Mouse (Mus musculus): ENCODE data around the gene Ttc3.

DNA sequence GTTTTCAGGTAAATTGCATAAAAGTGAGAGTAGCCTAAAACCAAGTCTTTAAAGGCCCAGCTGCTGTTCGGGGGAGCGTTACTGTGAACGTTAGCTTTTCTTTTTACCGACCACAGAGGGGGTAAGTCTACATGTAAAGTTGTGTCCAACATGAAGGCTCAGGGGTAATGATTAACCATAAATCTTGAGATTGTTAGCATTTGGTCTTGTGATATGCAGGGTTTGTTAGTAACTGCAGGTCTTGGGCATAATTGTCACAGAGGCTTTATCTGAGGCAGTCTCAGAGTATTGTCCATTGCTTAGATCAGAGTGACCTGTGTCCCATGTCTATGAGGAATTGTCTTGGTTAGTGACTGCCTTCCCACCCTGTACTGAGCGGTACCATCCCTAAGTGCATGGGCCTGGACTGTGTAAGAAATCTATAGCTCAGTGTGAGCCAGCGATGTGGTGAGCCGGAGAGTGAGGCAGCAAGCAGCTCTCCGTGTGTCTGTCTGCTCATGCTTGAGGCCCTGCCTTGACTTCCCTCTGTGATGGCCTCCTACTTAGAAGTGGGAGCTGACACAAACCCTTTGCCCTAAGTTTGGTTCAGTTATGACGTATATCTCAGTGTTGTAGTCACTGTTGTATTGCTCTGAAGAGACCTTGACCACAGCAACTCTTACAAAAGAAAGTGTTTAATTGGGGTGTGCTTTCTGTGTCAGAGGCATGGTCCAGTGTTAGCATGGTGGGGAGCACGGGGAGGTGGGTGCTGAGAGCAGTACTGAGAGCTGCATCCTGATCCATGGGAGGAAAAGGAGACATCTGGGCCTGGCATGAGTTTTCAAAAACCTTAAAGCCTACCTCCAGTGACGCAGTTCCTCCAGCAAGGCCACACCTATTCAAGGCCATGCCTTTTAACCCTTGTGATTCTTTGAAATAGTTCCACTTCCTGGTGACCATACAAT lies 81.4 kb downstream of the Ttc3 start:
- TF ChIP-seq CTCF (IDR thresholded peaks at IDR 0.05; ENCODE audit: control insufficient read depth, insufficient read depth, insufficient read length) (no peak), MAX (IDR thresholded peaks at IDR 0.05) (no peak), USF1 (IDR thresholded peaks at IDR 0.05; ENCODE audit: low read depth) (no peak)

Data from C2C12 (cell line).